Mouse (Mus musculus): Measurements from ENCODE around the gene Pkp4. TPM values are rescaled to one million over a fixed set of nuclear protein-coding genes. Genes with fewer than 3 reads are reported as not detected.
"Not testable (repeated sequence)": the region's sequence is repeated elsewhere in the genome, so short reads cannot be mapped to it uniquely, and the experiment has no call there.

Pkp4 gene
- polyA plus RNA-seq, 3 experiments from 2014 or later, result 10.2 to 16.4 (median 13.6) TPM

- ATAC-seq, result no peak
Measured at GRCm38 (mm10) chr2:59340878-59341277, 180.2 kb downstream of the Pkp4 start.

GRCm38 (mm10) chr2:59342591-59343210 lies 182.1 kb downstream of the Pkp4 start:
- no peak for ATAC-seq

GRCm38 (mm10) chr2:59343834-59344233 lies 183.2 kb downstream of the Pkp4 start:
- no peak for ATAC-seq

- no peak for ATAC-seq
Measured at GRCm38 (mm10) chr2:59344699-59345098, 184.0 kb downstream of the Pkp4 start.

- no peak for ATAC-seq
Measured at GRCm38 (mm10) chr2:59345141-59345839, 184.6 kb downstream of the Pkp4 start.

- no peak for ATAC-seq
Measured at GRCm38 (mm10) chr2:59346443-59346842, 185.8 kb downstream of the Pkp4 start.

GRCm38 (mm10) chr2:59348585-59348984 lies 187.9 kb downstream of the Pkp4 start:
- no peak for ATAC-seq

GRCm38 (mm10) chr2:59350094-59350493 lies 189.4 kb downstream of the Pkp4 start:
- no peak for ATAC-seq

- ATAC-seq, result no peak
Measured at GRCm38 (mm10) chr2:59351303-59352099, 190.9 kb downstream of the Pkp4 start.

- no peak for ATAC-seq
Measured at GRCm38 (mm10) chr2:59353821-59354220, 193.2 kb downstream of the Pkp4 start.

GRCm38 (mm10) chr2:59355531-59356289 lies 195.1 kb downstream of the Pkp4 start:
- no peak for ATAC-seq

- ATAC-seq, result no peak
Measured at GRCm38 (mm10) chr2:59359760-59360342, 199.2 kb downstream of the Pkp4 start.

- ATAC-seq, result no peak
Measured at GRCm38 (mm10) chr2:59361350-59361780, 200.7 kb downstream of the Pkp4 start.

- peak; percentile 46 for ATAC-seq
Measured at GRCm38 (mm10) chr2:59364156-59364842, 203.6 kb downstream of the Pkp4 start.

- ATAC-seq, result no peak
Measured at GRCm38 (mm10) chr2:59367191-59367590, 206.5 kb downstream of the Pkp4 start.

- ATAC-seq, result no peak
Measured at GRCm38 (mm10) chr2:59373113-59373512, 212.5 kb downstream of the Pkp4 start.

GRCm38 (mm10) chr2:59378096-59378495 lies 217.4 kb downstream of the Pkp4 start:
- ATAC-seq, result no peak

GRCm38 (mm10) chr2:59378861-59379260 lies 218.2 kb downstream of the Pkp4 start:
- not testable (repeated sequence) for ATAC-seq

- no peak for ATAC-seq
Measured at GRCm38 (mm10) chr2:59383231-59383630, 222.6 kb downstream of the Pkp4 start.

- no peak for ATAC-seq
Measured at GRCm38 (mm10) chr2:59383852-59384776, 223.5 kb downstream of the Pkp4 start.

All from inflammation-experienced regulatory T-cells, adult 6 months (primary cell).